Mouse (Mus musculus): Measurements from ENCODE around the gene Rarb. TPM values are rescaled to one million over a fixed set of nuclear protein-coding genes. Genes with fewer than 3 reads are reported as not detected.

Rarb gene
- polyA plus RNA-seq, 1 experiment from 2014 or later: 31.2 TPM

- no peak for ATAC-seq (ENCODE audit: low FRiP score, low TSS enrichment)
- 87% methylated on average over 3 of the region's 3 CpGs for WGBS
- peaks cover 49% of the 10 kb centered on the region for H3K36me3 ChIP-seq (ENCODE audit: insufficient read depth, low read length)
Measured at GRCm38 (mm10) chr14:16432550-16432949, 386.4 kb downstream of the Rarb start.

DNA sequence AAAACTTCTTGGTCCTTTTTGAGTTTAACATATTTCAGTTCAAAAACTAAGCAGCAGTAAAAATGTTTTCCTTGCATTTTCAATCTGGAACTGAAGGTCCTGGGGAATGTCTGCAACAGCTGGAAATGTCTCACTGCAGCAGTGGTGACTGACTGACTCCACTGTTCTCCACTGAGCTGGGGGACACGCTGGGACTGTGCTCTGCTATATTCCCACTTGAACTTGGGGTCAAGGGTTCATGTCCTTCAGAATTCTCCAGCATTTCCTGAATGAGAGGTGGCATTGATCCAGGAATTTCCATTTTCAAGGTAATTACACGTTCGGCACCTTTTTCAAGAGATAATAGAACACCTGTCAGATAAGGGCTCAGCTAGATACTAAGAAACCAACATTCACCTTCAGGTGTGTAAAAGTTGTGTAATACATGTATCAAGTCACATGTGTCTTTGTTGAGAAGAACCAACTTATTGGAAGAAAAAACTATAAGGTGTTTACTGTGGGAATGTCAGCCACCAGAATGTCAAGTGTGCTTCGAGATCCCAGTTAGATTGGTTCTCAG is 386.9 kb downstream of the Rarb start:
- no peak overlapping the region for H3K4me3 ChIP-seq (ENCODE audit: low read length)
- WGBS: 71% methylated on average over 4 of the region's 4 CpGs
- H3K4me1 ChIP-seq (ENCODE audit: insufficient read depth, low read length): no peaks in the 10 kb centered on the region
- H3K4me2 ChIP-seq (replicated peaks; ENCODE audit: low read depth, low read length): no peak overlapping the region
- no peak for ATAC-seq (ENCODE audit: low FRiP score, low TSS enrichment)
- H3K9me3 ChIP-seq (ENCODE audit: low read length): no peaks in the 10 kb centered on the region
- peaks cover 48% of the 10 kb centered on the region for H3K36me3 ChIP-seq (ENCODE audit: insufficient read depth, low read length)
- no peak overlapping the region for H3K9ac ChIP-seq (replicated peaks; ENCODE audit: low read length)
- no peaks in the 10 kb centered on the region for H3K27me3 ChIP-seq (ENCODE audit: insufficient read depth, low read length)
- H3K27ac ChIP-seq (ENCODE audit: low read length): no peak overlapping the region

More at GRCm38 (mm10) chr14:16432550-16432949, 386.4 kb downstream of the Rarb start:
- Histone ChIP-seq H3K27me3 (ENCODE audit: insufficient read depth, low read length) (no peaks in the 10 kb centered on the region), H3K4me3 (ENCODE audit: low read length) (no peak overlapping the region), H3K4me1 (ENCODE audit: insufficient read depth, low read length) (no peaks in the 10 kb centered on the region), H3K9ac (replicated peaks; ENCODE audit: low read length) (no peak overlapping the region), H3K27ac (ENCODE audit: low read length) (no peak overlapping the region), H3K9me3 (ENCODE audit: low read length) (no peaks in the 10 kb centered on the region), H3K4me2 (replicated peaks; ENCODE audit: low read depth, low read length) (no peak overlapping the region)

DNA sequence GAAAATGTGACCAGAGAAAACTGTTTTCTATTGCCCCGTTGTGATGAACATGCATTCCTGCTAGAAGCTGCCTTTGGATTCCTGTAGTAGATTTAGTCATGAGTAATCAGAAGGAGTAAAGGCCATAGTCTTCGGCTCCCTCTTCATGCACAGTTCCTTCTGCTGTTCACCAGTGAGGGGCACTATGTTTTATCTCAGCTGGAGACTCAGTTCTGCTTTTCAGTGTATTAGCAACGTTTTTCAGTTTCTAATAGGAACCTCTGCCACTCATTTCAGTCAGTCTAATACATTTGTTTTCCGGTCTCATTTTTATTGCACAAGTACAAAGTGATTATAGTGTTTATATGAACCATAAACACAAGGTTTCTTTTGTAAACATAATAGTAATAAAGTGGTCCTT is 391.4 kb downstream of the Rarb start:
- no peaks in the 10 kb centered on the region for H3K4me1 ChIP-seq (ENCODE audit: insufficient read depth, low read length)
- H3K36me3 ChIP-seq (ENCODE audit: insufficient read depth, low read length): peaks cover 39% of the 10 kb centered on the region
- H3K4me2 ChIP-seq (replicated peaks; ENCODE audit: low read depth, low read length): no peak overlapping the region
- ATAC-seq (ENCODE audit: low FRiP score, low TSS enrichment): no peak
- no peak overlapping the region for H3K9ac ChIP-seq (replicated peaks; ENCODE audit: low read length)
- no peak overlapping the region for H3K27ac ChIP-seq (ENCODE audit: low read length)
- no peak overlapping the region for H3K4me3 ChIP-seq (ENCODE audit: low read length)
- no peaks in the 10 kb centered on the region for H3K27me3 ChIP-seq (ENCODE audit: insufficient read depth, low read length)
- WGBS: 81% methylated on average over 4 of the region's 4 CpGs
- H3K9me3 ChIP-seq (ENCODE audit: low read length): no peaks in the 10 kb centered on the region

DNA sequence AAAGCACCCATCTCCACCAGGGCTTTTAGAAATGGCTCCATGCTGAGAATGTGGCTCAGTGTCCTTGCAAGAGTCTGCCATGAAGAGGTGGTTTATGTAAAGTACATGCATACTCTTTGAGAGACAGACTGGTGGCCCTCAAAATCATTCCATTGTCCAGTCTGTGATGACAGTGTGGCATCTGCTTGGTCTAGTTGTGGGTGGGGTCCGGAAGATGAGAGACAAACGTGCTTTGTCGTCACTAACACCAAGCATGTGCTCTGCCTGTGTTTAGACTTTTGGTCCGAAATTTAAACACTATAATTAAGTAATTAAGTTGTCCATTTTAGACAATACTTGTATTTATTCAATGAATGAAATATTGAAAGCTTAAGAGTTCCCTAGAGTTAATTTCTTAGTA is 404.8 kb downstream of the Rarb start:
- H3K4me2 ChIP-seq (replicated peaks; ENCODE audit: low read depth, low read length): no peak overlapping the region
- H3K36me3 ChIP-seq (ENCODE audit: insufficient read depth, low read length): peaks cover 16% of the 10 kb centered on the region
- no peak overlapping the region for H3K4me3 ChIP-seq (ENCODE audit: low read length)
- ATAC-seq (ENCODE audit: low FRiP score, low TSS enrichment): no peak
- H3K27ac ChIP-seq (ENCODE audit: low read length): no peak overlapping the region
- no peaks in the 10 kb centered on the region for H3K4me1 ChIP-seq (ENCODE audit: insufficient read depth, low read length)
- 85% methylated on average over 4 of the region's 4 CpGs for WGBS
- H3K9me3 ChIP-seq (ENCODE audit: low read length): no peaks in the 10 kb centered on the region
- no peaks in the 10 kb centered on the region for H3K27me3 ChIP-seq (ENCODE audit: insufficient read depth, low read length)
- H3K9ac ChIP-seq (replicated peaks; ENCODE audit: low read length): no peak overlapping the region

GRCm38 (mm10) chr14:16405187-16405586 is 413.8 kb downstream of the Rarb start:
- no peak overlapping the region for H3K27ac ChIP-seq (ENCODE audit: low read length)
- no peaks in the 10 kb centered on the region for H3K27me3 ChIP-seq (ENCODE audit: insufficient read depth, low read length)
- H3K9ac ChIP-seq (replicated peaks; ENCODE audit: low read length): no peak overlapping the region
- H3K4me2 ChIP-seq (replicated peaks; ENCODE audit: low read depth, low read length): no peak overlapping the region
- WGBS: 92% methylated on average over 4 of the region's 4 CpGs
- H3K4me1 ChIP-seq (ENCODE audit: insufficient read depth, low read length): no peaks in the 10 kb centered on the region
- ATAC-seq (ENCODE audit: low FRiP score, low TSS enrichment): no peak
- H3K36me3 ChIP-seq (ENCODE audit: insufficient read depth, low read length): peaks cover 16% of the 10 kb centered on the region
- no peaks in the 10 kb centered on the region for H3K9me3 ChIP-seq (ENCODE audit: low read length)
- no peak overlapping the region for H3K4me3 ChIP-seq (ENCODE audit: low read length)

DNA sequence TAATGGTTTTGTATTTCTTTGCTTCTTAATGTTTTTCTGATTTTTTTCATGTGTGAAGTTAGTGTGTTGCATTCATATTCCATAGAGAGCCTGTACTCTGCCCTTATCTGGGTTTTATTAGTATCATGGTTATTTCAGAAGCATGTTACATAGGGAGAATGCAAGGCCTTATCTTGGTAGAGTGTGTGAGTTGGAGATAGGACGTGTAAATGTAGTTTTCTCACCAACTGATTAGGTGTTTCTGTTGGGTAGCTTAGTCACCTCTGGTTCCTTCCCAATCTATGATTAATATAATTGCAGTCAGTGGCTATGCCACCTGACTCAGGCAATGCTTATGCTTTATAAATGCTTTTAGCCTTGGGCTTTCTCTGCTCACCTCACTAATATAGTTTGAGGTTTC is 434.2 kb downstream of the Rarb start:
- no peak overlapping the region for H3K4me2 ChIP-seq (replicated peaks; ENCODE audit: low read depth, low read length)
- no peaks in the 10 kb centered on the region for H3K27me3 ChIP-seq (ENCODE audit: insufficient read depth, low read length)
- no peak overlapping the region for H3K9ac ChIP-seq (replicated peaks; ENCODE audit: low read length)
- no peak overlapping the region for H3K27ac ChIP-seq (ENCODE audit: low read length)
- no peaks in the 10 kb centered on the region for H3K9me3 ChIP-seq (ENCODE audit: low read length)
- peaks cover 9% of the 10 kb centered on the region; the same call in 1 of the 2 replicates for H3K36me3 ChIP-seq (ENCODE audit: insufficient read depth, low read length)
- peaks cover 7% of the 10 kb centered on the region; the same call in 1 of the 2 replicates for H3K4me1 ChIP-seq (ENCODE audit: insufficient read depth, low read length)
- no peak overlapping the region for H3K4me3 ChIP-seq (ENCODE audit: low read length)
- no peak for ATAC-seq (ENCODE audit: low FRiP score, low TSS enrichment)
- WGBS: 84% methylated on average over 1 of the region's 1 CpGs
